In genomic region chr6:72534035-72534809, GRCm38 (mm10) we compare ENCODE assay signal across 9 mouse cellular contexts. TPM values are rescaled to one million over a fixed set of nuclear protein-coding genes. Genes with fewer than 3 reads are reported as not detected.
DNase-seq lines count a peak whose midpoint lies in the region; ATAC-seq and TF ChIP-seq lines count a peak whose summit lies in the region.
"Had no signal": no experiment of that assay in that cellular context is flagged by ENCODE, and none has a peak within 500 bp of the region (broad histone marks: within the 10 kb centered on the region; RNA-seq: fewer than 3 reads in every experiment).

No protein-coding gene starts in this region.

- H3K27me3 ChIP-seq in hindbrain, embryonic 14.5 days (ENCODE audit: control insufficient read depth, insufficient read depth, low read length): no peaks in the 10 kb centered on the region
- no peaks in the 10 kb centered on the region for H3K27me3 ChIP-seq in midbrain, embryonic 10.5 days (ENCODE audit: low read depth, poor library complexity, severe bottlenecking)
- H3K27me3 ChIP-seq in small intestine, adult 2 months (ENCODE audit: control insufficient read depth, insufficient read depth, low read length): no peaks in the 10 kb centered on the region
- H3K27me3 ChIP-seq: stomach, embryonic 15.5 days had no signal

- ATAC-seq in hindbrain, embryonic 14.5 days (ENCODE audit: low FRiP score): peak; percentile 59

- H3K27ac ChIP-seq in hindbrain, embryonic 14.5 days: 0 out of 2 replicates have a peak overlapping the region, but pooled peaks have one; percentile 11
- H3K27ac ChIP-seq in midbrain, embryonic 10.5 days (replicated peaks): peak overlapping the region; percentile 66
- H3K27ac ChIP-seq in small intestine, adult 2 months (ENCODE audit: insufficient read depth, low read depth, low read length): no peak overlapping the region
- H3K27ac ChIP-seq: stomach, embryonic 15.5 days had no signal

- no peak overlapping the region for H3K4me3 ChIP-seq in hindbrain, embryonic 14.5 days (replicated peaks; ENCODE audit: low read length)
- H3K4me3 ChIP-seq in midbrain, embryonic 10.5 days: no peak overlapping the region
- no peak overlapping the region for H3K4me3 ChIP-seq in small intestine, adult 2 months (ENCODE audit: low read depth, low read length)
- H3K4me3 ChIP-seq: stomach, embryonic 15.5 days had no signal

- no peaks in the 10 kb centered on the region for H3K9me3 ChIP-seq in hindbrain, embryonic 14.5 days (ENCODE audit: control insufficient read depth, low read length)
- no peaks in the 10 kb centered on the region for H3K9me3 ChIP-seq in midbrain, embryonic 10.5 days (replicated peaks)
- H3K9me3 ChIP-seq: stomach, embryonic 15.5 days had no signal

- WGBS in hindbrain, embryonic 14.5 days: 39% methylated on average over 9 of the region's 9 CpGs
- 43% methylated on average over 9 of the region's 9 CpGs for WGBS in midbrain, embryonic 10.5 days
- WGBS in small intestine, adult 2 months: 44% methylated on average over 9 of the region's 9 CpGs

- peak; percentile 99; the same call in 1 of the 2 replicates for TF ChIP-seq CTCF in small intestine, adult 2 months (IDR thresholded peaks at IDR 0.05; ENCODE audit: extremely low read depth, insufficient read length, insufficient replicate concordance, low read depth, low read length)

- H3K4me1 ChIP-seq in hindbrain, embryonic 14.5 days (replicated peaks; ENCODE audit: control insufficient read depth, insufficient read depth, low read length): peaks cover 14% of the 10 kb centered on the region
- peaks cover 31% of the 10 kb centered on the region for H3K4me1 ChIP-seq in midbrain, embryonic 10.5 days
- peaks cover 9% of the 10 kb centered on the region for H3K4me1 ChIP-seq in small intestine, adult 2 months (ENCODE audit: control insufficient read depth, insufficient read depth, insufficient read length, low read length)

- intact Hi-C loops in left cerebral cortex, postnatal 14 days (cut with DNase I): loop anchor here (1.0 to 2.0 kb wide), 2 partner anchors 33 to 106 kb away; no protein-coding TSS in a partner anchor

- no peak overlapping the region for H3K4me2 ChIP-seq in hindbrain, embryonic 14.5 days (replicated peaks)
- H3K4me2 ChIP-seq: stomach, embryonic 15.5 days had no signal

- no peak for TF ChIP-seq POLR2A in small intestine, adult 2 months (IDR thresholded peaks at IDR 0.05; ENCODE audit: low read depth, low read length)

- DNase-seq in layer of hippocampus, adult 18-20 months (ENCODE audit: low spot score in 2 of 2): peak; percentile 33 to 58
- no peak for DNase-seq in layer of hippocampus, adult 9-11 months
- peak; percentile 62 for DNase-seq in cerebellum, adult 9-11 months
- peak; percentile 55 to 68 for DNase-seq in frontal cortex, postnatal 36 days (ENCODE audit: low spot score in 2 of 2)
- peak; percentile 87 for DNase-seq in hindbrain, embryonic 14.5 days (ENCODE audit: low spot score)
- peak; percentile 73 to 76 for DNase-seq in left cerebral cortex, postnatal 14 days (ENCODE audit: low spot score in 2 of 2)
- DNase-seq in midbrain, embryonic 10.5 days (ENCODE audit: low spot score): peak; percentile 75

- no peaks in the 10 kb centered on the region for H3K36me3 ChIP-seq in hindbrain, embryonic 14.5 days (replicated peaks; ENCODE audit: control insufficient read depth, insufficient read depth)
- no peaks in the 10 kb centered on the region for H3K36me3 ChIP-seq in midbrain, embryonic 10.5 days
- no peaks in the 10 kb centered on the region for H3K36me3 ChIP-seq in small intestine, adult 2 months (ENCODE audit: control insufficient read depth, insufficient read depth, low read length)
- H3K36me3 ChIP-seq: stomach, embryonic 15.5 days had no signal

- H3K9ac ChIP-seq in hindbrain, embryonic 14.5 days: no peak overlapping the region
- H3K9ac ChIP-seq: stomach, embryonic 15.5 days had no signal

RNA-seq across cellular contexts. Expression of gene Capg, which starts 10.0 kb away (rescaled TPM):
- total RNA-seq in layer of hippocampus, adult 18-20 months (2021): 1 to 10 TPM; 3.9 to 5.0 TPM
- 8.1 and 10.3 TPM in 2 replicates for polyA plus RNA-seq in hindbrain, embryonic 14.5 days (2014; fragmentation: Nextera tagmentation; extraction: Ambion mirVana)
- 1 to 10 TPM; 3.3 to 3.6 TPM for total RNA-seq in left cerebral cortex, postnatal 14 days (2021)
- 9.7 and 11.1 TPM in 2 replicates for polyA plus RNA-seq in midbrain, embryonic 10.5 days (2016; fragmentation: Nextera tagmentation; extraction: Ambion mirVana)
- polyA plus RNA-seq in small intestine, adult 2 months (2012; rRNA removed): 17.5 and 53.4 TPM in 2 replicates

RNA-seq across cellular contexts. Expression of gene Sh2d6, which starts 12.7 kb away (rescaled TPM):
- under 1 TPM; 0.67 to 0.76 TPM for total RNA-seq in layer of hippocampus, adult 18-20 months (2021)
- 0.24 and 0.82 TPM in 2 replicates for polyA plus RNA-seq in hindbrain, embryonic 14.5 days (2014; fragmentation: Nextera tagmentation; extraction: Ambion mirVana)
- under 1 TPM; 0.70 to 0.92 TPM for total RNA-seq in left cerebral cortex, postnatal 14 days (2021)
- 0.23 and 0.39 TPM in 2 replicates for polyA plus RNA-seq in midbrain, embryonic 10.5 days (2016; fragmentation: Nextera tagmentation; extraction: Ambion mirVana)
- 9.9 and 22.2 TPM in 2 replicates for polyA plus RNA-seq in small intestine, adult 2 months (2012; rRNA removed)
